In the genomic region with DNA sequence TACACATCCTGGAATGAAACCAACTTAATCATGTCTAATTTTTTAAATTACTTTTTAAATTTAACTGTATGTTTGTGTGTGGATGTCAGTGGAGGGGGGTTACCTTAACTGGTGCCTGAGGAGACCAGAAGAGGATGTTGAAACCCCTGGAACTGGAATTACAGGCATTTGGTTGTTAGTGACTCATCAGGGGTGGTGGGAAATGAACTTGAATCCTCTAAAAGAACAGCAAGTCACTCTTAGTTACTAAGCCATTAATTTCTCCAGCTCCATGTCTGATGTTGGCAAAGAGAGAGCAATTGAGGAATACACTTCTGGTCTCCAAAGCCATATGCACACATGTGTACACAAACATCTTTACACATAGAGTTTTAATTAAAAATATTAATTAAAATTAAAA, we compare ENCODE assay signal across 18 mouse cellular contexts. TPM values are rescaled to one million over a fixed set of nuclear protein-coding genes. Genes with fewer than 3 reads are reported as not detected.
A peak's percentile ranks its signal among the peaks of the same experiment; 100 is the strongest.
DNase-seq lines count a peak whose midpoint lies in the region.
"Had no signal": no experiment of that assay in that cellular context is flagged by ENCODE, and none has a peak within 500 bp of the region (broad histone marks: within the 10 kb centered on the region; RNA-seq: fewer than 3 reads in every experiment).

No protein-coding gene starts in this region.

- peak; percentile 71 for DNase-seq in 3T3-L1 (ENCODE audit: low read depth, low spot score)
- DNase-seq in 416B (ENCODE audit: low read depth): peak; percentile 61
- DNase-seq in adipocyte (ENCODE audit: low spot score): peak; percentile 54
- no peak for DNase-seq in heart, postnatal 14 days
- no peak for DNase-seq in gastrocnemius, postnatal 10 days
- no peak for DNase-seq in left cerebral cortex, postnatal 25 days (ENCODE audit: low spot score in 2 of 2)
- DNase-seq: adrenal gland, postnatal 25 days; B cell, adult 2 months; cerebellum, adult 11-12 months; cerebellum, adult 8-10 months; cerebellum, postnatal 10 days; cerebellum, postnatal 36 days; embryo, embryonic 11 days; forebrain, postnatal 0 days; gastrocnemius, adult 2 months; gastrocnemius, postnatal 25 days; heart, adult 18-20 months; kidney, adult 11 months had no signal

- intact Hi-C loops in heart, postnatal 14 days (cut with DNase I): loop anchor here (10.0 kb wide), 1 partner anchor 200 kb away; no protein-coding TSS in a partner anchor
- intact Hi-C loops in left cerebral cortex, postnatal 25 days (cut with DNase I): no loop called here

RNA-seq across cellular contexts. Expression of gene Prorsd1, which starts 40.2 kb away (rescaled TPM):
- 10 to 100 TPM; 19.8 to 21.1 TPM for total RNA-seq in heart, postnatal 14 days (2021)
- total RNA-seq in gastrocnemius, postnatal 10 days (2021): 10 to 100 TPM; 19.8 to 19.9 TPM
- total RNA-seq in left cerebral cortex, postnatal 25 days (2021): 1 to 10 TPM; 1.5 to 3.9 TPM

RNA-seq across cellular contexts. Expression of gene Mtif2, which starts 51.5 kb away (rescaled TPM):
- total RNA-seq in heart, postnatal 14 days (2021): 10 to 100 TPM; 60.5 to 62.2 TPM
- total RNA-seq in gastrocnemius, postnatal 10 days (2021): 10 to 100 TPM; 25.0 to 25.1 TPM
- total RNA-seq in left cerebral cortex, postnatal 25 days (2021): 10 to 100 TPM; 28.7 to 34.3 TPM

Comparison
In these comparisons a context has a peak if more than half of its experiments do, and no peak if none do; other contexts are left out.
1. DNase-seq: peak in 3T3-L1 (single experiment), 416B (single experiment) and adipocyte (single experiment); none in heart, postnatal 14 days (0 of 2), gastrocnemius, postnatal 10 days (single experiment) and left cerebral cortex, postnatal 25 days (0 of 2).
2. RNA of gene Prorsd1, which starts 40.2 kb away (total RNA-seq): 19.8 to 21.1 TPM in heart, postnatal 14 days and 19.8 to 19.9 TPM in gastrocnemius, postnatal 10 days; 1.5 to 3.9 TPM in left cerebral cortex, postnatal 25 days; every median in the first group is over 4 times any median in the second.